Mouse (Mus musculus): ENCODE measurements at regions not wholly inside any gene's neighbourhood (a gene's known extent, or its start where the extent isn't known, plus 50 kb on each side); places are given as distances from the start of the nearest gene placed in this dataset.

DNA sequence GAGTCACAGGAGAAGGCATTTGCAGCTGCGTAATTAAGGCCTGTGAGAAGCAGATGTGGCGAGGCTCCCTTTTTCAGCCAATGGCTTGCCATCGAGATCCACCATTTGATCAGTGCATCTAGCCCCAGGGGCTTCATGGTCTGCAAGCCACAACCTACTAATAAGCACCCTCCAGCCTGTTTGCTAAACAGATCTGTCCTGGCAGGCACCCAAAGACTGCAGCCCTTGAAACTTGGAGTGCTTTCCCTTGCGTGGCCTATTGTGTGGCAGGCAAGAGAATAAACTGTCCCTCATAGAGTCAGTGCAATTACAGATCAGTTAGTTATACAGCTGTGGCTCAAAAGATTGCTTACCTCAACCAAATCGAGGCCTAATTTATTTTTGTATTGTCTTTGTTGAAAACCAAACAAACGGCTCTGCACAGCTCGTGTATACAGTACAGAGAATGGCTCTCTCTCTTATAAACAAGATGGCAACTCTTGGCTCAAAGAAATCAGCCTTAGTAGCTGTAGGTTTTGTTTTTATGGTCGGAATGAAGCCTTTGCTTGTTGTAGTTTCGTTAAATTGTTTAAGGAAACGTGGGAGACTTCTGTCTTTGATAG lies 195.9 kb upstream of the Satb2 start:
- peak; percentile 11 to 21 for DNase-seq (ENCODE audit: inconsistent age in 2 of 2, low spot score in 1 of 2)

DNA sequence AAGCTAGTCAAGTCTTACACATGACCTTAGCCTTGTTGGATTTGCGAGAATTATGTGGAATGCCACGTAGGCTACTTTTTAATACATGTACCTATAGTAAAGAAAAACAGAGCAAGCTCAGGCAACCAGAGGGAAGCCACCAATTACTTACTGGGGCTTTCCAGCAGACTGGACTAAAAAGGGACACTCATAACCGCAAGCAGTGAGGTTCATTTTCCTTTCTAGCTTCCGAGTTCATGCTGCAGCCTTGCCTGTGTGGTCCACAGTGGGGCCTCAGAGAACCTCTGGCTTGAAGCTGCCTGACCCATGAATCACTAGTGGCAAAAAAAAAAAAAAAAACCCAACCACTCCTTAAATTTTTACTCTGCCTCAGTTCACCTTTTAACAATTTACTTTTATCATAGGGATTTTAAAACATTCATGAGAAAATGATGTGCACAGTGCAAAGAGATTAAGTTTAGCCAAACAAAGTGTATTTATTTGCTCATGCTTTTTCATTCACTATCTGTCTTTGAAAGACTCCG lies 188.6 kb upstream of the 1700066M21Rik start:
- no peak for DNase-seq (ENCODE audit: inconsistent age in 2 of 2, low spot score in 1 of 2)

DNA sequence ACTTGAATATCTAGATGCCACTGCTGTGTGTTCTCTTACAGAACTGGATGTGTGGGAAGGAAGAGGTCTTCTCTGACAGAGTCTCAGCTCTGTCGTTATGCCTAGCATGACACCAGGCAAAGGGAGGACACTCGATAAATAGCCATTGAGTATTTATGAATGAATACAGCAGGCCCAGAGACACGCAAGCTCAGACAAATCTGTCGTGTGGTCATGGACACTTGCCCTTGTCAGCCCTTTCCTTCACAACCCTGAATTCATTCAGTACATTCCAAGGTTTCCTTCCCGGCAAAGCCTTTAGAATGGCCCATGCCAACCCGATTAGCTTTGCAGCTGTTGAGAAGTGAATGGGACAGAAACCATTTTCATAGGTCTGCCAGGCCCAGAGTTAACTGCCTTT lies 176.1 kb upstream of the 1700066M21Rik start:
- DNase-seq (ENCODE audit: inconsistent age in 2 of 2, low spot score in 1 of 2) = no peak

DNA sequence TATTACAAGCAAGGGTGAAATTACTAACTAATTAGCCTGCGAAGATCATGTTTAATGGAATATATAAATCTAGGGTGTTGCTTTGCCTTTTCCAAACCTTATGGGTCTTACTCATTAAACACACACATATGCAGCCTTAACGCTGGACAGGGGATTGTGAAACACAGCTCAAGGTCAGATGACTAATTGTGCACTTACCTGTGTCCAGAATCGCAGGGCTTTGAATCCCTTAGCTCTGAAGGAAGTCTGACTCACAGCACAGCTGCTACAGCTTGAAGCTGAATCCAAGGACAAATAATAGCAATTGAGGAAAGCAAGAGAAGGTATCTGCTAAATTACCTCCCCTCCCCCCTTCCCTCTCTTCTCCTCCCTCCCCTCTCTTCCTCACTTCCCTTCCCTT lies 173.1 kb upstream of the 1700066M21Rik start:
- peak in 1 of 2 experiments; percentile 31 for DNase-seq (ENCODE audit: inconsistent age in 2 of 2, low spot score in 1 of 2)

DNA sequence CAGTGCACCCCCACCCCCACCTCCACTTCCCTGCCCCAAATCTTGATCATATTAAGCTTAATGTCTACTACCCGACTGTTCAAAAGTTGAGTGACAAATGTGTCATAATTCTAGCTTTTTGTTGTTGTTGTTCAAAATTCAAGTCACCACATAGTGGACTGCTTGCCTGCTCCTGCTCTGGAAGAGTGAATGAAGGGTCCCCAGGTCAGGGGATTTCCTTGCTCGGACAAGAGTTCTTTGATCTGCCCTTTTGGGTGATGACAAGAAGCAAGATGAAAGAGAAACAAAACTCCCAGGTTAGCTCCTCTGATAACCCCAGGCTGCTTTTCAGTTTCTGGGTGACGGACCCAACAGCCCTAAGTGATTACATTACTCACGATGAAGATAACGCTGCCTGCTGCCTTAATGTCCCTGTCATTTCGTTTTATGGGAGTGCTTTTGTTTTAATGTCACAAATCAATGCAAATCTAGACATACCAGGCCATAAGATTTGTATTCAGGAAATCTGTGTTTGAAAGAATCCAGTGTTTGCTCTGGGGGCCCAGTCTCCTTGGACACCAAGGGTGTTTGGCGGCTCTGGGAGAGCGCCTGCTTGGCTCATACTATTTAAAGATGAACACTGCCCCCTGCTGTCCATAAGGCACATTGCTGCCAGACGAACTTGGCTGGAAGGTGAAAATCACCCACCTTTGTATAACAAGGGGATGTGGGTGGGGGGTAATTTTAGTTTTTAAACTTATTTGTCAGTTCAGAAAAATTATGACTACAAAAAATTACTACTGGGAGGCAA lies 172.0 kb upstream of the 1700066M21Rik start:
- DNase-seq (ENCODE audit: inconsistent age in 2 of 2, low spot score in 1 of 2) = peak; percentile 43 to 86

DNA sequence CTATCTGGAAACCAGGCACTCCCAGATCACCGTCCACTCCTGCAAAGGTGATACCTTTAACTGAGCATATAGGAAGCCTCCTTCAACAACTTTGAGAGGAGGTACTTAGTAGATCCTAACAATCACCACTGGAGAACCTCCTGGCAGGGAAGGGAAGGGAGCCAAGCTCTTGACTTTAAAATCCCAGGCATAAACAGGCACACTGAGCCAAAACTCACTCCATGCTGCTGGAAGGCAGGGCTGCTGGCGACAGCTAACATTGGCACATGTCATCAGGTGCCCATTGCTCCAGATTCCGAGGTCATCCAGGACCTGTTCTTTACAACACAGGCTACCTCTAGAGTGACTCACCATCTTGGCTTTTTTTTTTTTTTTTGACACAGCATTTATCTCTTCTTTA lies 170.9 kb upstream of the 1700066M21Rik start:
- no peak for DNase-seq (ENCODE audit: inconsistent age in 2 of 2, low spot score in 1 of 2)

DNA sequence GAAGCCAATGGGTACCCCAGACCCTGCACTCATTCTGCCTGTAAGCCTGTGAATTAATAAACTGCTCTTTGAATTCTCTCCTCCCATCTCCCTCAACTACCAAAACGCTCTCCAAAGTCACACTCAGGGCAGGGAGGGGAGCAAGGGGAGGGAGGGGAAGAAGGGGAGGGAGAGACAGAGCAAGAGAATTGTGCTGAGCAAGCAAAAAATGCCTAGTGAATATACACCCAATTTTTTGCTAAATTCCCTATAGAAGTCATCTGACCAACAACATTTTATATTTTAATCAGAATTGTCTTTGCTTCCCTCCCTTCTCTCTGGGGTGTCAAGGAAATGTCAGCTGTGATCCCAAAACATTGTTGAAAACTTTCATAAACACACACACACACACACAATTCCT lies 170.5 kb upstream of the 1700066M21Rik start:
- DNase-seq (ENCODE audit: inconsistent age in 2 of 2, low spot score in 1 of 2) = no peak

DNA sequence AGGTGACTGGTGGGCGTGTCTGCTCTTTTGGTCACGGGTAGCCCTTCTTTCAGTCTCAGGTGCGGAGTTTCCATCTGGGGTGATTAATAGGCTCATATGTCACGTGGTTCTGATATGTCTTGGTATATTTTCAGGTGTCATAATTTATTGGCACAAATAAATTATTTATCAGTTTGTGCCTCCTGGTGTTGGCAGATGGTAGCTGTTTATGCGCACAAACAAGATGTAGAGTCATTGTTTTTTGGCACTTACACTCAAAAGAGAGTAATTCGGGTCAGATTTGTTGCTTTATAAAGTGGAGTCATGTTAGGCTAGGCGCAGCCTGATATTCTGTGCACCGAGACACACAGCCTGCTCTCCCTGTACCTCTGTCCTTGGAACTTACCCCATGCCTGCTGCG lies 169.0 kb upstream of the 1700066M21Rik start:
- no peak for DNase-seq (ENCODE audit: inconsistent age in 2 of 2, low spot score in 1 of 2)

DNA sequence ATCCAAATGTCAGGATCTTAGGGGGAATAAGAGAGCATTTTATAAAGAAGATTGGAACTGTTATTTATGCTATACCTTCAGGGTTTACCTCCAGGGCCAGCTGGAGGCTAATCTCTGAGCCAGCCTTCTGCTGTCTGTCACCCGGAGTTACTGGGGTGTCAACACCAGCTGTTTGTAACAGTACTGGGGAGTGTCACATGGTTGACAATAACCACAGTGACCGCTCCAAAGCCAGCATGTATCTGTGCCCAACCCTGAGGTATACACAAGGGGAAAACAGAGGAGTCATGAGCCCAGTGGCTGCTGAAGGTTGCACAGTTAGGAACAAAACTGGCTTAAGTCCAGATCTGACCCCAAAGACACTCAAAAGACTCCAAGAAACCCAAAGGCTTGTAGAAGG lies 168.1 kb upstream of the 1700066M21Rik start:
- DNase-seq (ENCODE audit: inconsistent age in 2 of 2, low spot score in 1 of 2) = no peak

DNA sequence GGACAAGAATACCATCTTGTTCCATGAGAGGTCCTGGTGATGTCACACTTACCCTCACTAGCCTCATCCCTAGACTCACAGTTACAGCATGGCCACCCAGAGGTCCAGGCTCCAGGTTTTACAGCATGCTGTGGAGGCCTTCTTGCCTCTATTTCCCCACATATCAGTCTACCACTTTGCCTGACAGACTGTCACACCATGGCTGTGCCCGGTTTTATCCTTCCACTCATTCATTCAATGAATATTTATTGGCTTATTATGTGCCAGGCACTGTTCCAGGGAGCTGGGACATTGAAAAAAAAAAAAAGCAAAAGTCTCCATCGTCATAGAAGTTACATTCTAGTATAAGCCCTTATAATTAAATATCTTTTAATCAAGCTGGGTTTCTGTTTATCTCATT lies 166.4 kb upstream of the 1700066M21Rik start:
- DNase-seq (ENCODE audit: inconsistent age in 2 of 2, low spot score in 1 of 2) = no peak

DNA sequence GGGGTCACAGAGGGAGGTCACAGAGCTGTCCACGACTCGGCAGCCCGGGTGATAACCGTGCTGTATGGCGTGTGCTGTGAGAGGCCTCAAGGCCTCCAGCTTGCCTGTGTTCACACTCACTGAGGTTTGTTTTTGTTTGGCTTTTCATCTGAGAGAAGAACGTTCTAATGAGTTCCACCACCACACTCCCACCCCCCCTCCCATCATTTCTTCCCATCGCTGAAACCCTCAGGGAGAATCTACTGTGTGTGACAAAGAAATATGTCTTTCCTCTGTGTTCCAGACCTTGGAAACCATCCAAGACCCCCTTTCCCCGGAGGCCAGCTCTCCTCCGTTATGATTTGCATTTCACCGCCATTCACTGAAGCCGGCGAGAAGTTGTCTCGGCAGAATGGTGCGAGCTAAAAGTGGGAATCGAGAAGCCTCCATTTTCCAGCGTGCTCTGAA lies 164.0 kb upstream of the 1700066M21Rik start:
- no peak for DNase-seq (ENCODE audit: inconsistent age in 2 of 2, low spot score in 1 of 2)

DNA sequence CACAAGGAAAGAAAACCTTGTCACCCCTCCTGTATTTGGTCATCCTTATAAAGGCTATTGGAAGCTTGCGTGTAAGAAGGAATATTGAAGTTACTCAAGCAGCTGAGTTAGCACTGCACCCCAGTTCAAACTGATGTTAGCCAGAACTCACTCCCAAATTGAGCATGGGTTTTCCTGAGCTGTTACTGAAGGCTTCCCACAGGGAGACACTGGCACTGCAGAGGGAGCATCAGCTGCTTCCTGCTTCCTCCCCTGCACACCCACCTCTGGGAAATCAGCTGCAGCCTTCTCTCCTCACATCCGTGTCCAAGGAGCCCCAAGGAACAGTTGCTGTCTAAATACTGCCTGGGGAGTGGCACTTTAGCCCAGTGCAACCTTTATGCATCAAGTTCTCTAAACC lies 163.2 kb upstream of the 1700066M21Rik start:
- DNase-seq (ENCODE audit: inconsistent age in 2 of 2, low spot score in 1 of 2) = no peak

DNA sequence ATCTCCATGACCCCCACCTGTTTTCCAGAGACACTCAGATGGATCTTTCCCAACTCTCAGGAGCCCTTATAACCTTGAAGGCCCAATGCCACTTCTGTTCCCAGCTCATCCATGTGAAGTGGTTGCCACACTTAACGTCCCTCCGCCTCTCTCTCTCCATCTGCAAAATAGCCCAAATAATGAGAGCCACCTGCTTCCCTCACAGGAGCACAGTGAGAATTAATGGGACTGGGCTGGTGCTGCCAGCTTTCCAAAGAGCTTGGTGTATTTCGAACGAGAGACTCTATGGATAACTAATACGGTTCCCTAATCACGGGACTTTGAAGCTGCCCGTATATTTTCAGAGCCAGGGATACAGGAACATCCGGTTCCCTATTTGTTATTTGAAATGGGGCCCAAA lies 159.8 kb upstream of the 1700066M21Rik start:
- DNase-seq (ENCODE audit: inconsistent age in 2 of 2, low spot score in 1 of 2) = no peak

DNA sequence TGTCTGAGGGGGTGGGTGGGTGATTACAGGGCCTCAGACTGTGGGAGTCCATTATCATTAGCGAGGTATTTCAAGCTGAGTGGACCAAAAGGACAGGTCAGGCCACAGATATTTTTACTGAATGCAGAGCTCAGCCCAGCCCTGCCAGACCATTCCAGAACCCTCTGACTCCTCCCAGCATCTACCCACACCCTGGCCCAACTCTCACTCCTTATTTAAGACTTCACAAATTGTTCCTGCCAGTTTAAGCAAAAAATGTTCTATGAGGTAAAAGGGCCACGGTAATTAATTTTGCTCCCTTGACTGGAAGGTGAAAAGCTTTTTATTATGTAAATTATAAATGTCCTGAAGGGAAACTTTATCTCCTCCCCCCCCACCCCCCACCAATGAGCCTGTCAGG lies 159.3 kb upstream of the 1700066M21Rik start:
- DNase-seq (ENCODE audit: inconsistent age in 2 of 2, low spot score in 1 of 2) = no peak

DNA sequence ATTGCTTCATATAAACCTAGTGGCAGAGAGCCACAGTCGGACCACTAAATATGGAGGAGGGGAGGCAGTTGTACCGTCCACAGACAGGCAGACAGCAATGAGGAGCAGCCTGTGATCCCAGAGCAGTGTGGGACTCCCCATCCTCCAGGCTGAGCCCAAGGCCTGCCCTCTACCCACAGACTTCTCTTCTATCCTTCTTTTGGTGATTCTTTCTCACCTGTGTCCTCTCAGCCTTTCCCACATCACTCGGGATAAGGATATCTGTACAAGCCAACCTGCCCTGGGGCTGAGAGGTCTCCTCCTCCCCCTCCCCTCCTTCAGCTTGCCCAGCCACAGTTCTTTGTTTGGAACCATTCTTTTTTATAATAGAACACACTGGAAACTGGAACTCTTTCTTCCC lies 158.8 kb upstream of the 1700066M21Rik start:
- DNase-seq (ENCODE audit: inconsistent age in 2 of 2, low spot score in 1 of 2) = no peak

DNA sequence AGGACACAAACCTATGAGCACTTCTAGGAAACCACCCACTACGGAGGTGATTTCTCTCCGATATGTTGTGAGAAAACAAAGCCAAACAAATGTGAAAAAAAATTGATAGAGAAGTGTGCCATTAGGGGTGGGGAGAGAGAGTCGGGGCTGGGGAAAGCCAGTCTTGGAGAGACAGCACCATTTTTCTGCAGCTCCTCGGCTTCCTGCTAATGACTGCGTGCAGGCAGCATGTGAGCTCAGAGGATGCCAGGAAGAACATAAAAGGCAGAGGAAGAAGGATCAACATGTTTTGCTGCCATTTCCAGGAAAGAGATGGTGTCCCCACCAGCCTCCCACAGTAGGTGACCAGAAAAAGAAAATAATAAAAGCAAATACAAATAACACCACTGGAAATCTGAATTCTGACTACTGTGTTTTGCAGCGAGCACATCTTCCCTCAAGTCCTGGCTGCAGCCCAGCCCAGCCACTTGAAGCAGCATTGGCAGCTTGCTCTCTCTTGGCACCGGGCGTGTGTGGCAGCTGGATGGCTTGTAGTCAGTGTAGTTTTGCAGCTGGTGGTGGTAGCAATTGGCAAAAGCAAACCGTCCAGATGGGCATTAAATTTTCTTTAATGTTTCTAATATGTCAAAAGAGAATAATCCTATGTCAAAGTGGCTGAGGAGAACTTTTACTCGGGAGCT lies 152.9 kb upstream of the 1700066M21Rik start:
- DNase-seq (ENCODE audit: inconsistent age in 2 of 2, low spot score in 1 of 2) = peak in 1 of 2 experiments; percentile 25

DNA sequence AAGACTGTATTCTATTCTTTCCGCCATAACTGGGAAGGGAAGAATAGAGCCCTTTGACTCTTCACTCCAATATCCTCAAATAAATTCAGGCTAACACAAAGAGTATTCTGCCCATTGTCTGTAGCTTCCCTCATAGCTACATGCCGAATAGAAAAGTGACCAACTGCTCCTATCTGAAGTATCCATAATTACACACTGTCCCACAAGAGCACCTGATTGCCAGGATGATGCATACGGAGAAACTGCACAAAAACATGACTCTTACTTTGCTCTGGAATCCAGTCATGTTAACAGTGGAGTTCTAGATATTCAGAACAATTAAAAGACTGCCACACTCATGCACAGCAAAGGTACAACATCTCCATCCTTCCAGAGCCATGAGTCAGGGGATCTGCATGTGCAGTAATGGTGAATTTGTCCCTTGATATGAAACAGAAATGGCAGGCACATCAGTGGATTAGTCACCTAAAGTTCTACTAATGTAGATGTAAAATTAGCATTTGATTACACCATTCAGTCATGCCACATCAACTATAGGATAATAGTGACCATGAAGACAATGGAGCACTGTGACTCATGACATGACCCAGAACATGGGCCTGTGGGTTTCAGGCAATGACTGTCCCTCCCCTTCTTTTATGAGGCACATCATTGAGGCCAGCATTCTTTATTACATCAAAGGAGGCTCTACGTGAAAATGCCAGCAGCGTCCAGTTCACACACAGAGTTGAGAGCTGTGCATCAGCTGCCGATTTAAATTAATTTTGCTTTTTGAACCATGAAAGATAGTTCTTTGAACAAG lies 133.6 kb upstream of the 1700066M21Rik start:
- DNase-seq (ENCODE audit: inconsistent age in 2 of 2, low spot score in 1 of 2) = no peak

DNA sequence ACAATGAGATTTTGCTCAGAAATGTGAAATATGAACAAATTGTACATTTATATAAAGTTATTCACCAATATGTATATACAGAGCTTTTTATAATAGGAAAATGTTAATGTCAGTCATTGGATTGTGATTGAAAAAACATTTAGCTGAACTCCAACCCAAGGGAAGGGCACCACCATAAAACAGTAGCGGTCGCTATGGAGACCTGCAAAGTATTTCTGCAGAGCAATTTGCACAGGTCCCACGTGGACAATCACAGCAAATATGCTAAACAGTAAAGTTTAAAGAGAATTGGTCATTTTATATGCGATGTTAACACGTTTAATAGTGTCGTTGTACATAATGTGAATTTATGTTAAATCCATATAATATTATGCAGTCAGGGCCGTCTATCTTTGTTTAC lies 117.8 kb upstream of the 1700066M21Rik start:
- no peak for DNase-seq (ENCODE audit: inconsistent age in 2 of 2, low spot score in 1 of 2)

DNA sequence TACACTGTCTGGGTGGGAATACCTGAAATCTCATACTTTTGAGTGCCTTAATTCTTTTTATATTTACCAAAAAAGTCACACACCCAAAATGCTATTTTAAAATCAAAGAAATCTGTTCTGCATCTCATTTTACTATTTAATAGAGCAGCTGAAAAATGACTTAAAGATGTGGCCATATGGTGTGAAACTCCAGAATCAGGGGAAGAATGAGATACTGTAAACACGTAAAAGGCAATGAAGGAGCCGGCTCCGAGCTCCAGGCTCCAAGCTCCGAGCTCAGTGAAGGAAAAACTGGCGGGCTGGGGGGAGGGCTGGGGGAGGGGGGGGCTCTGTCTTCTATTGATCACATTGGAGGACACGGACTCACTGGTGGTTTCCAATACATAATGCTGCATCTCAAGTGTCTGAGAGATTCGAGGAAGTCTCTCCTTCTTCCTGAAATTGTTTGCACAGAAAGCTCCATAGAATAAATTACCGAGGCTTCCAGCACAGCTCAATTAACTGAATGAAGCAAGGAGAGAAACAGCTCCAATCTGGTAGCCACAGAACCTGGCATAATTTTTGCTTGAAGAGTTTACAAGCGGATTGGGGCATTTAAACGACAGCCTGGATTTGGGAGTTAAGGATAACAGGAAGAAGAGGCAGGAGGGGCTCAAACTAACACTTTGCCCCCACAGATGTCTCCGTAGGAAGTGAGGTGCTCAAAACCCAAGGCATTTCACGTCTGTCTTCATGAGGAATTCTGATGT lies 112.2 kb upstream of the 1700066M21Rik start:
- no peak for DNase-seq (ENCODE audit: inconsistent age in 2 of 2, low spot score in 1 of 2)

DNA sequence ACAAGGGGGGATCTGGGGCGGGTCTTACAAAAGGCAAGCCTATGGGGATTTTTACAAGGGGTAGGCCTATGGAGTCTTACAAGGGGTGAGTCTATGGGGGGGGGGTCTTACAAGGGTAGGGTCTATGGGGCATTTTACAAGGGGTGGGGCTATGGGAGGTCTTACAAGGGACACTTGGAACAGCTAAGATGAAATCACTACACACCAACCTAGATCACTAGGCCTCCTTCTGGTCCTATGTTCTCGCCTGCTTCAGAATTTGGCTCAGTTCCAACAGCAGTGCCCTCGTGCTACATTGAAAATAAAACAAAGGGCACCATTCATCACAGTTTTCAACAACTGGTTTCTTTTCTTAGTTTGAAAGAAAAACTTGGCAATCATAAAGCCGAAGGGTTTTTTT lies 110.7 kb upstream of the 1700066M21Rik start:
- DNase-seq (ENCODE audit: inconsistent age in 2 of 2, low spot score in 1 of 2) = peak in 1 of 2 experiments; percentile 48

Measured in adrenal gland, adult (tissue).